Mouse (Mus musculus) v-Abl transformed pro-B cells (cell line): ENCODE measurements around the gene Cacfd1.

Experiments
- in situ Hi-C, 2 experiments: fragments of 400-800 bp; cut with MboI; formaldehyde crosslinking; loops; one replicate each; pipeline ENCODE4 v1.15.1; 2025; ENCODE audit not compliant: unreplicated experiment in 2 of 2

The Cacfd1 gene

DNA sequence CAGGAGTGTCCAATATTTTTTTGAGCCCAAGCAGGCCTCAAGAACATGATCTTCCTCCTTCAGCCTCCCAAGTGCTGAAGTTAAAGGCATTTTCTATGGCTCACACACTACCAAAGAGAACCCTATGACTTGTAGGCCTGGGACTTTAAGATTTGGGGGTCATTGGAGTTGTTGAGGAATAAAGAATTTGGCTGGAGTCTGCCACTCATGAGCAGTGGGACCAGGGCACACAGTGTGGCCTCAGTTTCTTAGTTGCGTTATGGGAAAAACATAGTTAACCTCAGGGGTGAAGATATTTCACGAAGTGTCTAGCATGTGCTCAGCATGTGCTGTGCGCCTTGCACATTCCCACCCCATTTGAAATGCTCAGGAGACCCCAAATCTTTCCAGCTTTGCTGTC lies 16.6 kb downstream of the Cacfd1 start:
- in situ Hi-C loops: no loop called here

DNA sequence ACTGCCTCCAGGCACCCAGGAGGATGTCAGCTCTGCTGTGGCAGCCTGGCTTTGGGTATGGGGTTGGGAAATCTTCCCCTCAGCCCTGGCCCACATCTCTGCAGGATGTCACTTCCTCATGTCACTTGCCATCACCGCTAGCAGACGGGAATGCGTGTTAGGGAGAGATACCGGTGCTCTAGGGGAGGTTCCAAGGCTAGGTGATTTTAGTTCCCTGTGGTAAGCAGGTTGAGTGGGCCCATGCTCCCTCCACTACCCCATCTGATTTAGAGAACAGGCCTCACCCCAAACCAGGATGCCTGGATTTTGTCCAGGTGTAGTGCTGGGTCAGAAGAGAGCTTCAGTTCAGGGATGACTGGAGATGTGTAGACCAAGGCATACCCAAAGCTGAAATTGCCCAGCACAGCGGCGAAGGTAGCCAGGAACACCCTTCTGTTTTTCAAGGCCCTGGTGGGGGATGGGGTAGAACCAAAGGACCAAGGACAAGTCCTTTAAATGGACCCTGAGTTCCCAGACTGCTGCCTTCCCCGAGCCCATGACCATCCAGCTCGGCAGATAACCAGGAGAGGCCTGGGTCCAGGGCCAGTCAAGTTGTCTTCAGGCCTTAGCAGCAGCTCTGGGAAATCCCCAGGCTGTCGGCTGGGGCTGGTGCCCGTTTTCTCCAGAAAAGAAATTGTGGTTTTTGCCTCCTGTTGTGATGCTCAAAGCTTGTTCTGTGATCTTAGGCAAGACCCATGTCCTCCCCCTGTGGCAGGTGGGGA lies 17.3 kb downstream of the Cacfd1 start:
- in situ Hi-C loops: no loop called here

DNA sequence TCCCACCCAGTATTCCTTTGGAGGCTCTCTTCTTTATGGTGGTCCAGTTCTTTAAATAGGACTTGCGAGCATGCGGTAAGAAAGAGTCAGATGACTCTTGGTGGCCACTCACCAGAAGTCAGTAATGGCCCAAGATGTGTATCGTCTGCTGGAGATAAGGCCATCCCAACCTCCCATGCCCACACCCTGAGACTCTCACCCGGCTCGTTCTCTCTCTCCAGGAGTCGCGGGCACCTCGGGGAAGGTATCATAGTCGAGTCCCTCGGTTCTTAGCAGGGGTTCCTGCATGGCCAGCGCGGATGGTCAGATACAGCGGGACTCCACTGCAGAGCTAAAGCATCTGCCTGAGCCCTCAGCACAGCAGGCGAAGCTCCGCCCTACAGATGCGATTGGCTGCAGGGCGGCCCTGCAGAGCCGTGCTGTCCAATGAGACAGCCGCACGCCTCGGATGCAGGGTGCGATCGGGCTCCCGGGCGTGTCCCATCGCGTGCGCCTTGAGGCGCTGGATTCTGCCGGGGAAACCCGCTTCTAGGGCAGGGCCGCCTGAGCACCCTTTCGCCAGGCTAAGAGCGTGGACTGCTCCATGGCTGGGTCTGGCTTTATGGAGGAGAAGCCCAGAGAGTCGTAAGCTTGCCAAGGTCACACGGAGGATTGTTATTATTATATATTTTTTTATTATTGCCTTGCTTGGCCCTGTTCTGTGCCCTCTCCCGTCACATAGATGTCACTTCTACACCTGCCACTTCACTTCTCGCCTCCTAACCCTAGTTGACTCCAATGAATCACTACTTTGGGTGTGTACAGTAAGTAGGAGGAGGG lies 18.1 kb downstream of the Cacfd1 start, which contains the start of gene Slc2a6:
TSS of gene Slc2a6 (minus strand) at position 381 of the 819 bp plus-strand sequence.
- in situ Hi-C loops: no loop called here

DNA sequence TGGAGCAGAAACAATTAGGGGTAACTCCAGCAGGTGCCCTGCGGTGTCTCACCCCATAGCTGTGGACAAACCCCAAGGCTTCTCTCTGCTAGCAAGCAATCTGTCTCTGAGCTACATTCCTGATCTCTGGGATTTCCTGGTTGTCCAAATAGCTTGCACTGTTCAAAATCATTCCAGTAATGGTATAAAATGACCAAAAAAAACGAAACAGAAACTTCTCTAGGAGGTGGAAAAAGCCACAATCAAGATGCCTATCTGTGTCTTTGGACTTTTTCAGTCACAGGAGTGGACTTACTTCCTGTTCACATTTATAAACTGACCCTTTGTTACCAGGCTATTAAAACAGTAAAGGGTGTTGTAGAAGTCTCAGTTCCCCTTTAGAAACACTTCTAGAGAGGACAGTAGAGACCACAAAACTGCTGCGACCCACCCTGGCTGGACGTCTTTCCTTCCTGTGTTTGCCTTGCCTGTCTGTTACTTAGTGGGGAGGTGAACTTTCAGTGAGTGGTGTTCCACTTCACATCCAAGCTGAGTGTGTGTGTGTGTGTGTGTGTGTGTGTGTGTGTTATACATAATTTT lies 18.8 kb downstream of the Cacfd1 start:
- in situ Hi-C loops: no loop called here

DNA sequence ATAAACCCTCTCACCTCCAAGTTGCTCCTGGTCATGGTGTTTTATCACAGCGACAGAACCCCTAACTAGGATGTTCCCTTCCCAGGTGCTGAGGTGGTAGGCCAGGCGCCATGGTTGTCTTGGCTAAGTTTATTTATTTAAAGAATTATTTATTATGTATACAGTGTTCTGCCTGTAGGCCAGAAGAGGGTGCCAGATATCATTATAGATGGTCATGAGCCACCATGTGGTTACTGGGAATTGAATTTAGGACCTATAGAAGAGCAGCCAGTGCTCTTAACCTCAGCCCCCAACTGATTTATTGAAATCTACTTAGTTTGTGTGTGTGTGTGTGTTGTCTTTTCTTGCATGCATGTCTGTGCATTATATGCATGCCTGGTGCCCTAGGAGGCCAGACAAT lies 22.6 kb downstream of the Cacfd1 start:
- in situ Hi-C loops: loop anchor here in 1 of 2 experiments (5.0 to 10.0 kb wide), 2 partner anchors 100 to 438 kb away; partner anchors contain the start of genes Stkld1 and Surf4

DNA sequence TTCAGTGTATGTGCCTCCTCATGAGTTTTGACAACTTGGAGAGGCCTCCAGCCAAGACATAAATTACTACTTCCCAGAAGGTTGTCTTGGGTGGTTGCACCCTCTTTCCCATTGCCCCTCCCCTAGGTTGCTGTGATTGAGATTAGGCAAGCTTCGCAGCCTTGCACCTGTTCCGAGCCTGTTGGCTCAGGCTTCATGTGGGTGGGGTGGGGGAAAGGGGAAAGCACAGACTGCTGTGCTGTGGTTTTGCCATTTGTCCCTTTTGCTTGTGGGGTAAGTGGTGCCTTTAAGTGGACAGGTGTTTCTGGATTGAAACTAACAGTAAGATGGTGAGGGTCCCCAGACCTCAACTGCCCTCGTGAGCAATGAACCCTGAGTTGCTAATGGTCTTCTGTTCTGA lies 26.3 kb downstream of the Cacfd1 start:
- in situ Hi-C loops: loop anchor here (5.0 to 10.0 kb wide), 4 partner anchors 104 to 441 kb away; partner anchors contain the start of genes Stkld1 (in 1 of the 2) and Surf4 (in 1 of the 2)

DNA sequence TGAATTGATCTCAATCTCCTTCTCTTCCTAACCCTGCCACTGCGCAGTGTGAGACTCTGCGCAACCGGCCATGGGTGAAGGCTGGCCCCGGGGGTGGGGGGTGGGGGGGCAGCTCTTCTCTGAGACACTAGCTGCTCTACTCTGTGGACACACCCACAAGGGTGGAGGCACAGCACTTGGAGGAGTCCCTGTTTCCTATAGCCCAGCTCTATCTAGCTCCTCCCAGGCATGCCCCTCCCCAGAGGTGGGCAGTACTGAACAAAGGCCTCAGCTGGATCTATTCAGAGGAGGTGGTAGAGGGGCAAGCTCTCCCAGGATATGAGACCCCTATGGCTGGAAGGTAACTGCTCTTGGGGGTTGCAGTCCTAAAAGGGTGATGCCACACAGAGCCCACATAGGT lies 27.3 kb downstream of the Cacfd1 start:
- in situ Hi-C loops: loop anchor here (5.0 to 10.0 kb wide), 4 partner anchors 105 to 442 kb away; partner anchors contain the start of genes Stkld1 (in 1 of the 2) and Surf4 (in 1 of the 2)

DNA sequence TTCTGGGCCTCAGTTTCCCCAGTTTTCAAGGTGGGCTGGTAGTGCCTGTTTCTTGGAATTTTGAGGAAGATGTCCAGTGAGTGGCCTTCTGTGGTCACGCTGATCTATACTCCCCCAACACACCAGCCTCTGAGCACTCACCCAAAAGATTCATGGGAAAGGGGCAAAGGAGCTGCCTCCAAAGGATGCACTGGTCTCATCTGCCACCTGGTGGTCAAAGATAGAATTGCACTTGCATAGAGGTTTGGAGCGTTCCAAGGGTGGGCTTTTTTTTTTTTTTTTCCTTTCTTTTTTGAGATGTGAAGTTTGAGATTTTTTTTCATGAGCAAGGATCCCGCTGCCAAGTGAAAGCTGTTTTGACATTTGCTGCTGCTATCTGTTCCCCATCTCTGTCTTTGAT lies 28.9 kb downstream of the Cacfd1 start:
- in situ Hi-C loops: loop anchor here (5.0 to 10.0 kb wide), 4 partner anchors 106 to 444 kb away; partner anchors contain the start of genes Stkld1 (in 1 of the 2) and Surf4 (in 1 of the 2)

DNA sequence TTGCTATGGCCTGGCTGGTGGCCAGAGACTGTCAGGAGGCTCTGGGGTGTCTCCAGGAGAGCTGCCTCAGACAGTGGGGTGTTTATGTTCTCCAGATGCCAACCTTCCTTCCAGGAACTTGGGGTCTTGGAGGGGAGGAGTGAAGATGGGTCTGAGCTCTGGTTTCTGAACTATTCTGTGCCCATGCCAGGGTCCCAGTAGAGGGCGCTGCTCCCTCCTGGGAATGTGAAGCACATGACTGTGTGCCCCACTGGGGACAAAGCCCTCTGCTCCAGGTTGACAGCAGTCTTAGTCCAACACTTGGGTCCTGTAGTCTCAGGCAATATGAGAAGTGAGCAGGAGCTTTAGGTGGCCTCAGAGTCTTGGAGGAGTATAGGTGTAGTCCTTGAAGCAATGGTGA lies 29.6 kb downstream of the Cacfd1 start:
- in situ Hi-C loops: loop anchor here (5.0 to 10.0 kb wide), 4 partner anchors 107 to 444 kb away; partner anchors contain the start of genes Stkld1 (in 1 of the 2) and Surf4 (in 1 of the 2)

DNA sequence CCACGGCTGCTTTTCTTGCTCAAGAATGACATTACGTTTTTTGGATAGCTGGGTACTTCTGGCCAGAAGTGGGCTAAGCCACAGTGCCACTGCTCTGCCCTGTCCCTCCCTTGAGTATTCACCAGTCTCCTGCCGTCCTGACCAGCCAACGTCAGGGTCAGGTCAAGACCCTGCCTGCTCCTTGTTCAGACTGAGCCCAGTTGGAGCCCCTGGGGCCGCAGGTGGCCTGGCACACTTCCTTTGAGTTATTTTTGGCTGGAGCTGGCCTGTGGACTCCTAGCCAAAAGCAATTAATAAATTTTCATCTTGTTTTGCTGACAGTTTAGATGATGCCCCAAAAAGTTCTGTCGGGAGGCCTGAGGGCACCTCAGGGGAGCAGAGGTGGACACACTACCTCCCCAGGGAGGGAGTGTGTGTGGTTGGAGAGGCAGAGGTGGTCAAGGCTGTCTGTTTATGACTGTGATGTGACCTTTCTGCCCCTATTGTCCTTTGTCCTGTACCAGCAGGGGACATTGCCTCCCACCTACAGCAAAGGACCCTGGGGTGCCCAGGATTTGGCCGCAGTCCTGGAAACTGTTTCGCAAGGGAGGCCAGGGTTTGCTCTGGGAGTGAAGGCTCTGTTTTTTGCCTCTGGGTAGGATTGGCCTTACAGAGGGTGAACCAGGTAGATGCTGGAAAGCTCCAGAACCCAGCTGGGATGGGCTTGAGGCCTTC lies 32.6 kb downstream of the Cacfd1 start:
- in situ Hi-C loops: loop anchor here (5.0 kb wide), 2 partner anchors 35 to 195 kb away; partner anchors contain the start of gene Adamtsl2 (in 2 of the 2)

DNA sequence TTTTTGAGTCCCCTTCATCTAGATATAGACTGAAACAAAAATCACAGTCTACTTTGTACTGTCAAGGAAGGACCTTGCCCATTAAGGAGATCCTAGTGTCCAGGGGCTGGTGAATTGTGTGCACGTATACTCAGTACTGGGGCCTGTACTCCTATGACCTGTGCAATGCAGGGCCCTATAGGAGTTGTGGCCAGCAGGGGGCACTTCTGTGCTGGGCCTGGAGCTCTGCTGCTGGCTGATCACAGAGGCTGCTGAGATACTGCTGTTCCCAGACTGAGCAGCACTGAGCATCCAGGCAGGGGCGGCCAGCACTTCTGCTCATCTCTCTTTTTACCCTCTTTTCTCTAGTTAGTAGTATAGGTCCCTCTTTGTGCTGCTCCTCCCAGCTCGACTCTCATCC lies 33.7 kb downstream of the Cacfd1 start:
- in situ Hi-C loops: loop anchor here (5.0 kb wide), 2 partner anchors 34 to 194 kb away; partner anchors contain the start of gene Adamtsl2 (in 2 of the 2)

DNA sequence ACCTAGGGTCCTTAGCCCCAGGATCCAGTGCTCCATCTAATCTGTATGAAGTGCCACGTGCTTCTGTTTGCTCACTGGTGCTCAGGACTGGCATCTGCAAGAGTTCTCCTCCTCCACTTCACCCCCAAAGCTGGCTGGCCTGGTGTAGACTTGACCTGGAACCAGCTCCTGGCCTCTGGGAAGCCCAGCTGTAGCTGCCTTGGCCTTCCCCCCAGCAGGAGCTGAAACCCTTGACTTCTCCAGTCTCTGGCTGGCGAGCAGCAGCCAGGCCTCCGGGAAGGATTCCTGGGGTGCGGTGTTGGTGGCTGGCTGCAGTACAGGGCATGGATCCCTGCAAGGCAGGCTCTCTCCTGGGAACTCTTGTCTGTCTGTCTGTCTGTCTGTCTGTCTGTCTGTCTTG lies 34.4 kb downstream of the Cacfd1 start:
- in situ Hi-C loops: loop anchor here (5.0 kb wide), 2 partner anchors 33 to 193 kb away; partner anchors contain the start of gene Adamtsl2 (in 2 of the 2)

DNA sequence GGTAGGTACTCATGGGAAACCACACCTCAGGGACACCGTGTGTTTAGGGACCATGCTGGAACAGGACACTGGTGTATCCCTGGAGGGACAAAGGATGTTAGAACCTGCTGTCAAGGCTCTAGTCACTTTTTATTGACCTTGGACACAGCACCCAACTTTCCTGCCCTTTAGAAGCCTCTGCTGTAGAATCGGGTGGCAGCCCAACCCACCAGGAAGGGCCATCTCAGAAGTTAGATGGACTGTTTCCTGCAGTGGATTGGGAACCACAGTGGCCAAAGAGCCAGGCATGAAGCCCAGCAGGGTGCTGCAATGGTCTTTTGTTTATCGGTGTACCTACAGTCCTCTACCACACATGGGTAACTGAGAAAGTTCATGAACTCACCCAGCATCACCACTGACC lies 34.9 kb downstream of the Cacfd1 start:
- in situ Hi-C loops: loop anchor here (5.0 kb wide), 2 partner anchors 33 to 193 kb away; partner anchors contain the start of gene Adamtsl2 (in 2 of the 2)

DNA sequence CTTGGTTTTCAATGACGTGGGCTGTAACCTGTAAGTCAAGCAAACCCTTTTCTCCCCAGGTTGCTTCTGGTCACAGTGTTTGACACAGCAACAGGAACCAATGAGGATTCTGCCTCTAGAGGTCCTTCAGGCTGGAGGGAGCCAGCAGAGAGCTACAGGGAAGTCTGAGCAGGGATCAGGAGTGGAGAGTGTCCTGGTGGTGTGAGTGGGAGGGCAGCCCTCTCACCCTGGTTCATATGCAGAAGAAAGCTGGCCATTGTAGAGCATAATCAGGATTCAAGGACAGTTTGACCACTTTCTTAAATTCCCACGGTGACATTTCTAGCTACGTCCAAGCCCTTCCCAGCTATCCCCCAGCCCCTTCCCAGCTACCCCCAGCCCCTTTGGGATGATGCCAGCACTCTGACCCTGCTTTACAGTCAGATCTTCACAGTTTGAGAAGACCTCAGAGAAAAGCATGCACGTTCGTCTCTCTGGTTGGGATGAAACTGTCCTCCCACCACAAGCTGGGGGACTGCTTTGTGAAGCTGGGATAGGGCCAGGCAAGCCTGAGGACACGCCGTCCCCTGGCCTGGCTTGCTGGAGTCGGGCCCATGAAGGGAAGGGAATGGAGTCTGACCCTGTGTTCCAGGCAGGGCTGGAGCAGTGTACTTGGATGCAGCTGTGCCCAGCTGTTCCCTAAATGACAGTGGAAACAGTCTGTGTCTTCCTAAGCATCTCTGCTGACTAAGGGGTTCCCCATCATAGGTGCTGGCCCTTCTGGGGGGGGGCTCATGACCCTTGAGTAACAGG lies 36.4 kb downstream of the Cacfd1 start:
- in situ Hi-C loops: no loop called here

DNA sequence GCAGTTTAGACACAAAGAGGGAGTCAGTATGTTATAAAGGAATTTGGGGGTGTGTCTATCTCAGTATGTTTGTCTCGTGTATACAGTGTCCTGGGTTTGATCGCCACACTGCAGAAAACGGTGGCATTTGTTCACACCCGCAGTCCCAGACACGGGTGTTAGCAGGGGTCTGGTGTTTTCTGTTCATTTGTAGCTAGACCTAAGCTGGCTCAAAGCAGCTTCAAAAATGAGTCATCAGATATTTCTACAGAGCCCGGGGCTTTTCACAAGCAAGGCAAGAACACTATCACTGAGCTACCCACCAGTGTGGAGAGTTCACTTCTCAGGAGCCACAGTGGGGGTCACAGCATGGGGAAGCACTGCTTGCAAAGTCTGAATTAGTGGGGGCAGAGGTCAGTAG lies 39.7 kb downstream of the Cacfd1 start:
- in situ Hi-C loops: no loop called here

DNA sequence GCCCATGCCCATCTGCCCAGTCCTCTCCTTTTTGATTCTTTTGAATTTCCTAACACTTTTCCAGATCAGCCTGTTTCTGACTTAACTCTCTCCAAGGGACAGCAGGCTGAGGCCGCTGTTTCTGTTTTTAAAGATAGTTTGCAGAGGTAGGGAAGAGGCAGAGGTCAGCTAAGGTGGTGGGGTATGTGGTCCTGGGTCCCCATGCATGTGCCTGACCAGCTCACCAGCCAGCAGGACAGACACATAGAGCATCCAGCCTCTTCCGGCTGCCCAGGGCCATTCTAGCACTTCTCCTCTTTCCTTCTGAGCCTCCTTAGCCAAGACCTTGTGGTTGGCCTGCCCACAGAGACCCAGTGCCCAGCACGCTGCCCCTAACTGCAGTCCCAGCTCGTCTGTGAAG lies 48.5 kb downstream of the Cacfd1 start:
- in situ Hi-C loops: no loop called here

DNA sequence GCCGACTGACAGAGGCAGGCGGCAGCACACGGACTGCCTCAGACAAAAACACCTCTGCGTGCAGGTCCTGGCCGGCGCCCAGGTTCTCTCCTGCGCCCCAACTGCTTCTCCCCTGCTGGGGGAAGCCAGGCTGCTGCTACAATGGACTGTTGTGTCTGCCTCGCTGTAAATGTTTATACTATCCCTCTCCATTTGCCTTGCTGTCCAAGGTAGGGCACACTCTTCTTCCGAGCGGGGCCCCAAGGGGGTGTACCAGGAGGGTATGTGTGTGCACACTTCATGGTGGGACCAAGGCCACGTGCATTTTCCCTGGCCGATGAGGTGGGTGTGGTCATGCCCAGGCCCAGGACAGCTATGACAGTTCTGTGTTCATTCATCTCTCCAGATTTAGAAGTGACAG lies 49.0 kb downstream of the Cacfd1 start:
- in situ Hi-C loops: no loop called here

DNA sequence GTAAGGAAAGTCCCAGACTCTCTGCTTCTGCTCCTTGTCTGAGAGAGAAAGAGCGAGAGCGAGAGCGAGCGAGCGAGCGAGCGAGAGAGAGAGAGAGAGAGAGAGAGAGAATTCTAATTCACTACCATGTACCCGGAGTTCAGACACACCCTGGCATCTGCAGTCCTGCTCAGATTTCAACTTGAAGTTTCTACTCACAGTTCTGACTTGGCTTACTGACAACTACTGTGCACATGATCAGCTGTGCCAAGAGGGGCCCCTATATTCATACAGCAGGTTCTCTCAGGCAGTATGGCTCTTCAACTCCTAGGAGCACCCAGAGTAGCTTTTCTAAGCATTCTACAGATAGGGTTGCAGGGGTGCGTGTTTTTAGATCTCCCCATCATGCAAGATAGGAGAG lies 49.5 kb downstream of the Cacfd1 start:
- in situ Hi-C loops: no loop called here

DNA sequence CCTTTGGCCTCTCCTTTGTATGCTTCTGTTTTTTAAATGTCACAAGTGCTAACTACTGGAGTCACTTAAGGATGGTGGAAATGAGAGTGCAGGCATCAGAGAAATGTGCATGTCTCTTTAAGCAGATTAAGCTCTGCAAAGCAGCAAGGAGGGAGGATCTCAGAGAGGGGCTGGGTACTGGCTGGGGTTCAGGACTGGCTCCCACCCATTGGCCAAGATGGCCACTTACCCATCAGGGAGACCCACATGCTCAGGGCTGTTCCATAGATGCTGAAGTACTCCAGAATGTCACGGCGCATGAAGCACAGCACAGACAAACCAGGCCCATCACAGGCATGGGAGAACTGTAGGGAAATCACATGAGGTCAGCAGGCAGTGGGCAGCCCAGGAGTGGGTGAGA lies 57.4 kb downstream of the Cacfd1 start:
- in situ Hi-C loops: loop anchor here in 1 of 2 experiments (10.0 kb wide), 1 partner anchor 368 kb away; no protein-coding TSS in a partner anchor
